Mouse (Mus musculus): Measurements from ENCODE around the gene Sim1. TPM values are rescaled to one million over a fixed set of nuclear protein-coding genes. Genes with fewer than 3 reads are reported as not detected.

Gene Sim1
- polyA plus RNA-seq (2014; fragmentation: Nextera tagmentation; extraction: Ambion mirVana) = 4.3 and 4.8 TPM in 2 replicates

- H3K4me1 ChIP-seq (replicated peaks; ENCODE audit: control insufficient read depth, insufficient read depth, low read length) = peaks cover 20% of the 10 kb centered on the region; the same call in 1 of the 2 replicates
- peak; percentile 95 for DNase-seq (ENCODE audit: low spot score)
- H3K9ac ChIP-seq (ENCODE audit: low read length) = peak within 1 kb of the TSS; percentile 20; the same call in 1 of the 2 replicates
- ATAC-seq (replicated peaks; ENCODE audit: low FRiP score) = peak; percentile 95
- under 1% methylated on average over 59 of the region's 62 CpGs for WGBS
- no peaks in the 10 kb centered on the region for H3K9me3 ChIP-seq (ENCODE audit: control insufficient read depth, low read length)
- H3K4me3 ChIP-seq (ENCODE audit: low read depth, low read length) = peak within 1 kb of the TSS; percentile 42
- H3K36me3 ChIP-seq (ENCODE audit: control insufficient read depth, insufficient read depth, low read length) = no peaks in the 10 kb centered on the region
- H3K4me2 ChIP-seq (ENCODE audit: low read depth, low read length, severe bottlenecking) = peak within 1 kb of the TSS; percentile 87
- H3K27ac ChIP-seq (ENCODE audit: low read depth, low read length) = no peak within 1 kb of the TSS
- H3K27me3 ChIP-seq (ENCODE audit: control insufficient read depth, insufficient read depth, low read length) = peaks cover 75% of the 10 kb centered on the region
Observed at GRCm38 (mm10) chr10:50894170-50894991, at the start of gene Sim1. Sim1 (plus strand) TSS chr10:50894754.

- Histone ChIP-seq H3K27ac (ENCODE audit: low read depth, low read length) (no peak overlapping the region), H3K4me2 (ENCODE audit: low read depth, low read length, severe bottlenecking) (no peak overlapping the region), H3K36me3 (ENCODE audit: control insufficient read depth, insufficient read depth, low read length) (no peaks in the 10 kb centered on the region), H3K27me3 (ENCODE audit: control insufficient read depth, insufficient read depth, low read length) (no peaks in the 10 kb centered on the region), H3K9ac (ENCODE audit: low read length) (no peak overlapping the region), H3K4me1 (replicated peaks; ENCODE audit: control insufficient read depth, insufficient read depth, low read length) (no peaks in the 10 kb centered on the region), H3K9me3 (ENCODE audit: control insufficient read depth, low read length) (no peaks in the 10 kb centered on the region), H3K4me3 (ENCODE audit: low read depth, low read length) (no peak overlapping the region)
- ATAC-seq (replicated peaks; ENCODE audit: low FRiP score) = no peak
- 91% methylated on average over 4 of the region's 4 CpGs for WGBS
- DNase-seq (ENCODE audit: low spot score) = no peak
Observed at GRCm38 (mm10) chr10:50868202-50868601, 26.4 kb upstream of the Sim1 start.

GRCm38 (mm10) chr10:50876952-50877351 lies 17.6 kb upstream of the Sim1 start:
- H3K4me1 ChIP-seq (replicated peaks; ENCODE audit: control insufficient read depth, insufficient read depth, low read length) = no peaks in the 10 kb centered on the region
- H3K27me3 ChIP-seq (ENCODE audit: control insufficient read depth, insufficient read depth, low read length) = no peaks in the 10 kb centered on the region
- no peaks in the 10 kb centered on the region for H3K9me3 ChIP-seq (ENCODE audit: control insufficient read depth, low read length)
- no peak for ATAC-seq (replicated peaks; ENCODE audit: low FRiP score)
- DNase-seq (ENCODE audit: low spot score) = no peak
- H3K27ac ChIP-seq (ENCODE audit: low read depth, low read length) = no peak overlapping the region
- H3K9ac ChIP-seq (ENCODE audit: low read length) = no peak overlapping the region
- H3K4me3 ChIP-seq (ENCODE audit: low read depth, low read length) = no peak overlapping the region
- H3K36me3 ChIP-seq (ENCODE audit: control insufficient read depth, insufficient read depth, low read length) = no peaks in the 10 kb centered on the region
- 86% methylated on average over 5 of the region's 5 CpGs for WGBS
- no peak overlapping the region for H3K4me2 ChIP-seq (ENCODE audit: low read depth, low read length, severe bottlenecking)

GRCm38 (mm10) chr10:50881476-50882069 lies 13.0 kb upstream of the Sim1 start:
- Histone ChIP-seq H3K27me3 (ENCODE audit: control insufficient read depth, insufficient read depth, low read length) (no peaks in the 10 kb centered on the region), H3K36me3 (ENCODE audit: control insufficient read depth, insufficient read depth, low read length) (no peaks in the 10 kb centered on the region), H3K27ac (ENCODE audit: low read depth, low read length) (no peak overlapping the region), H3K4me2 (ENCODE audit: low read depth, low read length, severe bottlenecking) (no peak overlapping the region), H3K4me3 (ENCODE audit: low read depth, low read length) (no peak overlapping the region), H3K9ac (ENCODE audit: low read length) (no peak overlapping the region), H3K4me1 (replicated peaks; ENCODE audit: control insufficient read depth, insufficient read depth, low read length) (no peaks in the 10 kb centered on the region), H3K9me3 (ENCODE audit: control insufficient read depth, low read length) (no peaks in the 10 kb centered on the region)
- DNase-seq (ENCODE audit: low spot score) (no peak), ATAC-seq (replicated peaks; ENCODE audit: low FRiP score) (peak; percentile 46; the same call in 1 of the 2 replicates)
- 13% methylated on average over 2 of the region's 2 CpGs for WGBS

- DNase-seq (ENCODE audit: low spot score) = no peak
- no peaks in the 10 kb centered on the region for H3K4me1 ChIP-seq (replicated peaks; ENCODE audit: control insufficient read depth, insufficient read depth, low read length)
- no peak for ATAC-seq (replicated peaks; ENCODE audit: low FRiP score)
- WGBS = 68% methylated on average over 2 of the region's 2 CpGs
- H3K27me3 ChIP-seq (ENCODE audit: control insufficient read depth, insufficient read depth, low read length) = no peaks in the 10 kb centered on the region
- no peaks in the 10 kb centered on the region for H3K36me3 ChIP-seq (ENCODE audit: control insufficient read depth, insufficient read depth, low read length)
- no peak overlapping the region for H3K9ac ChIP-seq (ENCODE audit: low read length)
- H3K4me2 ChIP-seq (ENCODE audit: low read depth, low read length, severe bottlenecking) = no peak overlapping the region
- H3K9me3 ChIP-seq (ENCODE audit: control insufficient read depth, low read length) = no peaks in the 10 kb centered on the region
- no peak overlapping the region for H3K4me3 ChIP-seq (ENCODE audit: low read depth, low read length)
- no peak overlapping the region for H3K27ac ChIP-seq (ENCODE audit: low read depth, low read length)
Observed at GRCm38 (mm10) chr10:50882366-50882765, 12.2 kb upstream of the Sim1 start.

GRCm38 (mm10) chr10:50886305-50886704 lies 8.2 kb upstream of the Sim1 start:
- no peak for DNase-seq (ENCODE audit: low spot score)
- no peaks in the 10 kb centered on the region for H3K36me3 ChIP-seq (ENCODE audit: control insufficient read depth, insufficient read depth, low read length)
- peaks cover 25% of the 10 kb centered on the region for H3K27me3 ChIP-seq (ENCODE audit: control insufficient read depth, insufficient read depth, low read length)
- no peak overlapping the region for H3K9ac ChIP-seq (ENCODE audit: low read length)
- no peaks in the 10 kb centered on the region for H3K9me3 ChIP-seq (ENCODE audit: control insufficient read depth, low read length)
- no peaks in the 10 kb centered on the region for H3K4me1 ChIP-seq (replicated peaks; ENCODE audit: control insufficient read depth, insufficient read depth, low read length)
- no peak overlapping the region for H3K4me3 ChIP-seq (ENCODE audit: low read depth, low read length)
- H3K27ac ChIP-seq (ENCODE audit: low read depth, low read length) = no peak overlapping the region
- no peak overlapping the region for H3K4me2 ChIP-seq (ENCODE audit: low read depth, low read length, severe bottlenecking)
- 75% methylated on average over 4 of the region's 4 CpGs for WGBS
- ATAC-seq (replicated peaks; ENCODE audit: low FRiP score) = no peak

GRCm38 (mm10) chr10:50890621-50891020 lies 3.9 kb upstream of the Sim1 start:
- Histone ChIP-seq H3K4me2 (ENCODE audit: low read depth, low read length, severe bottlenecking) (no peak overlapping the region), H3K27me3 (ENCODE audit: control insufficient read depth, insufficient read depth, low read length) (peaks cover 63% of the 10 kb centered on the region), H3K27ac (ENCODE audit: low read depth, low read length) (no peak overlapping the region), H3K4me3 (ENCODE audit: low read depth, low read length) (no peak overlapping the region), H3K9me3 (ENCODE audit: control insufficient read depth, low read length) (no peaks in the 10 kb centered on the region), H3K36me3 (ENCODE audit: control insufficient read depth, insufficient read depth, low read length) (no peaks in the 10 kb centered on the region), H3K9ac (ENCODE audit: low read length) (no peak overlapping the region), H3K4me1 (replicated peaks; ENCODE audit: control insufficient read depth, insufficient read depth, low read length) (peaks cover 20% of the 10 kb centered on the region; the same call in 1 of the 2 replicates)
- WGBS = 12% methylated on average over 6 of the region's 6 CpGs
- no peak for ATAC-seq (replicated peaks; ENCODE audit: low FRiP score)
- no peak for DNase-seq (ENCODE audit: low spot score)

- Histone ChIP-seq H3K4me1 (replicated peaks; ENCODE audit: control insufficient read depth, insufficient read depth, low read length) (peaks cover 20% of the 10 kb centered on the region; the same call in 1 of the 2 replicates), H3K4me2 (ENCODE audit: low read depth, low read length, severe bottlenecking) (peak overlapping the region; percentile 11; the same call in 1 of the 2 replicates), H3K4me3 (ENCODE audit: low read depth, low read length) (peak overlapping the region; percentile 9; the same call in 1 of the 2 replicates), H3K9ac (ENCODE audit: low read length) (no peak overlapping the region), H3K27ac (ENCODE audit: low read depth, low read length) (no peak overlapping the region), H3K36me3 (ENCODE audit: control insufficient read depth, insufficient read depth, low read length) (no peaks in the 10 kb centered on the region), H3K27me3 (ENCODE audit: control insufficient read depth, insufficient read depth, low read length) (peaks cover 68% of the 10 kb centered on the region), H3K9me3 (ENCODE audit: control insufficient read depth, low read length) (no peaks in the 10 kb centered on the region)
- under 1% methylated on average over 26 of the region's 26 CpGs for WGBS
- no peak for ATAC-seq (replicated peaks; ENCODE audit: low FRiP score)
- peak; percentile 73 for DNase-seq (ENCODE audit: low spot score)
Observed at GRCm38 (mm10) chr10:50891876-50892711, 2.5 kb upstream of the Sim1 start.

Measured in forebrain, embryonic 11.5 days (tissue).